Mouse (Mus musculus): ENCODE data around the gene Defb20.

The Defb20 gene

GRCm38 (mm10) chr2:152500204-152500862, 23.5 kb downstream of the Defb20 start:
- no peak for DNase-seq (ENCODE audit: low spot score)

- DNase-seq (ENCODE audit: low spot score): no peak
Measured at GRCm38 (mm10) chr2:152500863-152501229, 24.0 kb downstream of the Defb20 start.

- no peak for DNase-seq (ENCODE audit: low spot score)
Measured at GRCm38 (mm10) chr2:152503950-152504349, 27.1 kb downstream of the Defb20 start.

- DNase-seq (ENCODE audit: low spot score): no peak
Measured at GRCm38 (mm10) chr2:152511592-152511991, 34.7 kb downstream of the Defb20 start, which contains the start of gene Defb26. TSS of gene Defb26 (minus strand) at chr2:152511692.

- DNase-seq (ENCODE audit: low spot score): no peak
Measured at GRCm38 (mm10) chr2:152516084-152516483, 39.2 kb downstream of the Defb20 start.

GRCm38 (mm10) chr2:152517981-152518380, 41.1 kb downstream of the Defb20 start, which contains the start of gene Defb28:
TSS of gene Defb28 (plus strand) at chr2:152518255.
- no peak for DNase-seq (ENCODE audit: low spot score)

Data from urinary bladder, postnatal 14 days (tissue).